Mouse (Mus musculus): ENCODE data around the gene Irf2. TPM values are rescaled to one million over a fixed set of nuclear protein-coding genes. Genes with fewer than 3 reads are reported as not detected.

Gene Irf2
- total RNA-seq, 2 experiments from 2014 or later: 40.6 to 44.3 TPM

DNA sequence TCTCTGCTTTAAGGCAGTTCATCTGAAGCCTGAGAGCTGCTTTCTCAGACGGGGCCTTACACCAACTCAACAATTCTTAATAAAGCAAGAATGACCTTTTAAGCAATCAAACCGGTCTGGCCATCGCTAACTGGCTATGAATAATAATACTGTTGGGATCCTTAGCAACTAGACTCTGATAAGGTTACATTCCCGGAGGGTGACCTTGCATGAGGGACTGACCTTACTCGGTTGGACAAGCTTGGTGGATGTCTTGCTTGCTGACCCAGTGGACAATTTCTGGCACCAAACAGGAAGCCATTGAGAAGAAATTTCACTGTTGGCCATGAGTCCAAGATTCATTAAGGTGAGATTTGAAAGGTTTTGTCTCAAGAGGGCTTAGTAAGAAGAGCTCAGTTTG lies 92.4 kb downstream of the Irf2 start:
- intact Hi-C loops (cut with DNase I): no loop called here
- no peak for DNase-seq (ENCODE audit: low spot score in 2 of 2)

DNA sequence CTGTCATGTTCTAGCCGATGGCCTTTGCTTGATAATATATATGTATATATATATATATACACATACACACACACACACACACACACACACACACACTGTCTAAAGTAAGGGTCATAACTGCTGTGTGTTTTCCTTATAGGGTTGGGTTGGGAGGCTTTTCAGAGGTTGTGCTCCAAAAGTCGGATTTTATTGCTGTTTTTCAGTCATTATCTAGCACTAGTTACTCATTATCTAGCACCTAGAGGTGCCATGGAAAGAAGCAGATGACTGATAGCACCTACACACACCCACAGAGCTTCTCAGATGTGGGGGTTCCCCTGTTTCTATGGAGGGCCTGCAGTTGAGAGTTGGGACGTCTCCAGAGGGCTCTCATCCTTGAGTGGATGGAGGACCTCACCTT lies 92.9 kb downstream of the Irf2 start:
- intact Hi-C loops (cut with DNase I): no loop called here
- DNase-seq (ENCODE audit: low spot score in 2 of 2): no peak

DNA sequence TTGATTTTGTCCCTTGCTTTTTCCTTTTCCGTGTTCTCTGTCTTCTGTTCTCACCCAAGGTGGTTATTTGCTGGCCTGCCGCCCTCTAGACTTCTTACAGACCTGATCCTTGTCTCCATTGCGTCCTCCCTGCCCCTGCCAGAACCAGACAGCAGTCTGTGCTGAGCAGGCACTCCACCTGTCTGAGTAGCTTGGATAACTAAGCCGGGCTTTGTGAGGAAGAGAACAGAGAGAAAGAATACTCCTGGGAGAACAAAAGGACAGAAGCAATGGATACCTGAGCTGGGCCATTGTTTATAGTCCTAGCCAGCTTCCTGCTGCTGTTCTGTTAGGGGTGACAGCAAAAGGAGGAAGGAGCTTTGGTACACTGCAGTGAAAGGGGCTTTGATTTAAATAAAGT lies 94.2 kb downstream of the Irf2 start:
- DNase-seq (ENCODE audit: low spot score in 2 of 2): no peak
- intact Hi-C loops (cut with DNase I): no loop called here

DNA sequence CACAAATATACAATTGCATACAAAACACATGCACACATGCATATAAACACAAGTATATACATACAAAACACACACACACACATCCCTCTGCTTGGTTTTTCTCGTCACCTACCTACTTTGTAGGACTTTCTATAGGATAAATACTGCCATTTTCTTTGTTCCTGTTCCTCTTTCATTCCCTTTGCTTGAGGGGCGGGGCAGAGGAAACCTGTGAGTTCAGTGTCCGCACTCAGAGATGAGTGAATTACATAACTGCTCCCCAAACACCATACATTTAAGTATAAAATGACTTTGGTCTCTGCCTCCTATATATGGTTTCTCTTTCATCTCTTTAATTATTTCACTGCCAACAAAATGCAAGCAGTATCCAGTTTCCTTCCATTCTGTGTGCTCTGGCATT lies 94.9 kb downstream of the Irf2 start:
- intact Hi-C loops (cut with DNase I): no loop called here
- no peak for DNase-seq (ENCODE audit: low spot score in 2 of 2)

DNA sequence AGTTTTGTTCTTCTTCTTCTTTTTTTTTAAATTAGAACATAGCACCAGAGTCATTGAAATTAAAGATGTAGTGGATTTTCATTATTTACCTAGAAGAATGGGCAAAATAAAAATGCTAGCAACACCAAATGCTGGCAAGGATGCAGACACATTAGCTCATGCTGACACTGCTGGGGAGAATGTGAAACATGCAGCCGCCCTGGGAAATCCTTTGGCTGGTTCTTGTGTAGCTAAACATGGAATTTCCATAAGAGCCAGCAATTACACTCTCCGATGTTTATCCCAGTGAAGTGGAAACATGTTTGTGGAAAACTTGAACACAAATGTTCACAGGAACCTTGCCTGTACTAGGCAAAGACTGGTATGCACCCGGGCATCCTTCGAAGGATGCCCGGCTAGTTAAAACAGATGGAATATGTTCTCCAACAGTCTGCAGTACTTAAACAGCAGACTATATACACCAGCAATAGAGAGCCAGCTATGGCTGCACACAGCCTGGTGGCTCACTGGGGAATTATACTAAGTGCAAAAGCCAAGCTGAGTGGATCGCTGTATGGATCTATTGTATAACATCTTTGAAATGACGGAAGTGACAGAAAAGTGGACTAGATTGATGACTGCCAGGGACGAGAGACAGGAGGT lies 96.6 kb downstream of the Irf2 start:
- no peak for DNase-seq (ENCODE audit: low spot score in 2 of 2)
- intact Hi-C loops (cut with DNase I): no loop called here

DNA sequence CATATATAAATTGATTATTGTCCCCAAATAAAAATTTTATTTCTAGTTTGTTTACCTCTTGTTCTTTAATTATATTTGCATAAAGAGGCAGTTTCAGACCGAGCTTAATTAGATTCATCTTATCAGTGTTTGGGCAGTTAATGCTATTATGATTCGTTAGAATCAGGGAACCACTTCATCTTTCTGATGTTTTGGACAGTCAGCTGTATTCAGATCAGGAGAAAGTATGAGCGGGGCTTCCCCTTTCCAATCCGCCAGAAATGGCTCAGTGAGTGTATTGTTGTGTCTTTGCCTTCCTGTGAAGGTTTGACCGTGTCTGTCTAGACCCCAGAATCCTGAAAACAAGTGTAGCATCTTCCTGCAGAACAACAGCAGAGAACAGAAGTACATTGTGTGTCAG lies 97.4 kb downstream of the Irf2 start:
- intact Hi-C loops (cut with DNase I): no loop called here
- DNase-seq (ENCODE audit: low spot score in 2 of 2): no peak

DNA sequence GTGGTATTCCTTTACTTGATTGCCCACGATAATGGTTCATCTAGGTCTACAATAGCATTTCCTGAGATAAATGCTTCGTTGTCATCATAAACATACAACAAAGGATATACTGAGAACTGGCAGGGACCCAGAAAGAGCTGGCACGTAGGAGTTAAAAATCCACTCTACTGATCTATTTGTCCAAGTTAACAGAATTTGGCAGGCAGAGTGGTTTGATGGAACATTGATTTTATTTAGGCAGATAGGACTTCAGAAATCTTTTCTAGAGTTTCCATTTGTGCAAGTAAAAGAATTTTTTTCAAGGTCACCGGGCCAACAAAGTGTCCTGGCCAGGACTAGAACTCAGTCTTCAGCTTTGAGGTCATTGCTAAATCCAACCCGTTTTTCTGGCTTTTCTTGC lies 98.5 kb downstream of the Irf2 start:
- intact Hi-C loops (cut with DNase I): no loop called here
- DNase-seq (ENCODE audit: low spot score in 2 of 2): no peak

DNA sequence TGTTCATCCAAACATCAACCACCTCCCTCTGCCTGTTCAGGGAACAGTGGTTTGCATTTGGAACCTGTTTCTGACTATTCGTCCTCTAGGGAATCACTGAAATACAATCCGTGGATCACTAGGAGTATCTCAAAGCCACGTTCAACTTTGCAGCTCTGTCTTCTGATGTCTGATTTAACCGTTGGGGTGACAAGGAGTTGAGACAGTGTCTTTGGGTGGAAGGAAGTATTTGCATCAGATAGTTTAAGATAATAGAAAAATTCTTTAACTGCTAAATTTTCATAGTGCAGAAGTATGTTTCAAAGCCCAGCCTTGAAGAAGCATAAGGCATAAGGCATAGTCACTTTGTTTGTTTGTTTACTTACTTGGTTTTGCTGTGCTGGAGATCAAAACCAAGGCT lies 100.9 kb downstream of the Irf2 start:
- DNase-seq (ENCODE audit: low spot score in 2 of 2): no peak
- intact Hi-C loops (cut with DNase I): no loop called here

DNA sequence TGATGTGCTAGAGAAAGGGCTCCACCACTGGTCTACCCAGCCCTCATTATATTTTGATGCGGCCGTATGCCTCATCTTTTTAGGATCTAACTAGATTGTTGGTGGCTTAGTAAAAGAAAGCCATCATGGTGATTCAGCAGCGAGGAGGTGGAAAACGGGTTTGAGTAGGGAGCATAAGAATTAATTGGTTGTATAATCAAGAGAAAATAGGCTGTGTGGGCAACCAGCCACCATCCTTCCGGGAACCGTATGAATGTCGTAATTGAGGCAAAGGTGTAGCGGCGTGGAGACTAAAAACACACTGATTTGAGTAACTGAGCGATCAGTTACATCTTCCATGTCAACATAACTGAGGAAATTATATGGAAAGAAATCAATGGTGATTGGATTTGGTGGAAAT lies 101.3 kb downstream of the Irf2 start:
- intact Hi-C loops (cut with DNase I): no loop called here
- DNase-seq (ENCODE audit: low spot score in 2 of 2): no peak

DNA sequence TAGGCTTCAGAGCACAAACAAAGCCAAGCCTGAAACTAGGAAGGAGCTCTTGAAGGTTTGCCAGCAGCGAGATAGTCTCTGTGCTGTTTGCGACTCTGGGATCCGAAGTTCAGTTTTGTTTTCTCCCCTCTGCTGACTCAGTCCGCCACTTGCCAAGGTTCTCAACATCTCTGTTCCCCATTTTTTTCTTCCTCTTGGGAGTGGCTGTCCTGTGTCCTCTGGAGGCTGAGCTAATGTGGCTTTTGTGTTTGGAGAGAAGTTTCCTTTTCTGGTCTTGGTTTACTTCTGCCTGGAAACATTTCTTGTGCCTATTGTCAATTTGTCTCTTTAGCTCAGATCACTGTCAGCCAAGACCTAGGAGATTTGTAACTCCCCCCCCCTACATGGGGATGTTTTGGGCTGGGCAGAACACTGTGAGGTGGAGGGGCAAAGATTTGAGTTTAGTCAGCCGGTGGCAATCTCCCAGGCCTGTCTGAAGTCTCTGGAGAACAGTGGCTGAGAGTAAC lies 103.2 kb downstream of the Irf2 start:
- DNase-seq (ENCODE audit: low spot score in 2 of 2): peak; percentile 48 to 49
- intact Hi-C loops (cut with DNase I): no loop called here

DNA sequence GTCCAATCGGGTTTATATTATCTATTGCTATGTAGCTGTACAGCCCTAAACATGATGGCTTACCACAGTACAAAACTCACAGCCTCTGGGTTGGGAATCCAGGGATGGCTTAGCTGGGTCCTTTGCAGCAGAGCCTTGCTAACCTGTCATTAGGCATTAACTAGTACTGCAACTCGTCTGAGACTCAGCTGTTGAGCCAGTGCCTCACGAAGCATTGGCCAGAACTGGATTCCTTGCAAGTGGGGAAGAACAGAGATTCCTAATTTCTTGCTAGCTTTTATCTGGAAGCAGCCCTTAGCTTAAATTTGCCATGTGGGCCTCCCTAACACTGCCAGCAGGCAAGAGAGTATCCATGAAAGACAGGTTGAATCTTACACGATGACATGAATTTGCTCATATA lies 104.3 kb downstream of the Irf2 start:
- no peak for DNase-seq (ENCODE audit: low spot score in 2 of 2)
- intact Hi-C loops (cut with DNase I): no loop called here

DNA sequence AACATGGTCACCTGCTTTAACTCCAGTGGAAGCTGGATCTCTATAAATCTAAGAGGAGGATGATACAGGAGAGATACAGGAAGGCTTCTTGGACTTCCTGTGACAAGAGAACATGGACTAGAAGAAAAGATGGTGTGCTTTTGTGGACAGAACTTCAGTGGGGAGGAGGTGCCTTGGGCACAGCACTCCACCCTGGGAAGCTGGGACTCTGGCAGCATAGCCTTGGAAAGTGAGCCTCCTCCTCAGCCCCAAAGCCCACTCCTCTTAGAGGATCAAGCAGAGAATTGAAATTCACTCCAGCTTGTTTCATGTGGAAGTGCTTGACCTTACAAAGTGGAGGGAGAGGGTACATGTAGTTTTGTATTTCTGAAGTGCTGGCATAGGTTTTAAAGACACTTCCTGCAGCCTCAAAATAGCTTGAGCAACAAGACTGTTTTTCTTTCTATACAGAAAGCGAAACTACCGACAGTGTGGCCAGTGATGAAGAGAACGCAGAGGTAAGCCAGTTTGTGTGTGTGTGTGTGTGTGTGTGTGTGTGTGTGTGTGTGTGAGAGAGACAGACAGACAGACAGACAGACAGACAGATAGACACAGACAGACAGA lies 104.9 kb downstream of the Irf2 start:
- DNase-seq (ENCODE audit: low spot score in 2 of 2): no peak
- intact Hi-C loops (cut with DNase I): no loop called here

DNA sequence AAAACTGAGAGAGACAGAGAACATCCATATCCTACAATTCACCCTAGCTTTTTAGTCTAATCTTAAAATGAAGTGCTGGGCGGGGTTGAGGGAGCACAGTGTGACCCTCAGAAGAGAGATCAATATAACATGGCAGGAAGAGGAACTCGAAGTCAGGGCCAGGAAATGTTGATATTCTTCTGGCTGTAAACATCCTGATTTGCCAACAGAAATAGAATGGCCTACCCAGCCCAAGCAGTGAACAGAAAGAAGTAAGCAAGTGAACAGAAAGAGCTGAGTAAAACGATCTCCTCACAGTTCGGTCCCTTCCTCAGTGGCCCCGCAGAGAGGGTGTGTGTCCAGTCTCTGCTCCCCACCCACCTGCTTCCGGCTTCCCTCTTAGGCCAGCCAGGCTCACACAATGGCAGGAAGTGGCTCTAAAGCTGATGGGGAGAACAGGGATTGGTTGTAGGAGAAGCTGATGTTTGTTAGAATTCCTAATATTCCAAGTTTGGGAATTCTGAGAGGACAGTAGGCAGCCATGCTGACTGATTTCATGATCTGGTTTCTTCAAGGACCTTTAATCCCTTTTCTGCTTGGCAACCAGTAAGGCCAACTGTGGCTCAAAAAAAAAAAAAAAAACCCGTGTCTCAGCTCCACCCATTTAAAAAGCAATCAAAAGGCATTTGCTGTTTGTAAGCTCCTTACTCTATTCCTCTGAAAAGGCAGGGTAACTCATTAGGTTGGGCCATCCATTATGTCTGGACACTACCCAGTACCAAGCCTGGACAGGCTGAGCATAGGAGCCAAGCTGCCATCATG lies 105.6 kb downstream of the Irf2 start:
- intact Hi-C loops (cut with DNase I): no loop called here
- peak in 1 of 2 experiments; percentile 20 for DNase-seq (ENCODE audit: low spot score in 2 of 2)

DNA sequence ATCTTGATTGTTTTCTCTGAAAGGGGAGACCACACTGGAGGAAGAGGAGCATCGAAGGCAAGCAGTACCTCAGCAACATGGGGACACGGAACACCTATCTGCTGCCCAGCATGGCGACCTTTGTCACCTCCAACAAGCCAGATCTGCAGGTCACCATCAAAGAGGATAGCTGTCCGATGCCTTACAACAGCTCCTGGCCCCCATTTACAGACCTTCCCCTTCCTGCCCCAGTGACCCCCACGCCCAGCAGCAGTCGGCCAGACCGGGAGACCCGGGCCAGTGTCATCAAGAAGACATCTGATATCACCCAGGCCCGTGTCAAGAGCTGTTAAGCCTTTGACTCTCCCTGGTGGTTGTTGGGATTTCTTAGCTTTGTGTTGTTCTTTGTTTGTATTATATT lies 106.4 kb downstream of the Irf2 start:
- DNase-seq (ENCODE audit: low spot score in 2 of 2): no peak
- intact Hi-C loops (cut with DNase I): no loop called here

DNA sequence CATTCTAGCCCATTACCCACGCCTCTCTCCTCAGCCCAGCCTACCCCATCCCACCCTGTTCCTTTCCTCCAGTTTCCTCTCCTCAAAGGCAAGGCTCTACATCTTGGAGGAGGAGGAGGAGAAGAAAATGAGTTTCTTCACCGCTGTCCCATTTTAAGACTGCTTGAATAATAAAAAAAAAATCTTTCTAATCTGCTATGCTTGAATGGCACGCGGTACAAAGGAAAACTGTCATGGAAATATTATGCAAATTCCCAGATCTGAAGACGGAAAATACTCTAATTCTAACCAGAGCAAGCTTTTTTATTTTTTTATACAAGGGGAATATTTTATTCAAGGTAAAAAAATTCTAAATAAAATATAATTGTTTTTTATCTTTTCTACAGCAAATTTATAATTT lies 107.4 kb downstream of the Irf2 start:
- no peak for DNase-seq (ENCODE audit: low spot score in 2 of 2)
- intact Hi-C loops (cut with DNase I): no loop called here

DNA sequence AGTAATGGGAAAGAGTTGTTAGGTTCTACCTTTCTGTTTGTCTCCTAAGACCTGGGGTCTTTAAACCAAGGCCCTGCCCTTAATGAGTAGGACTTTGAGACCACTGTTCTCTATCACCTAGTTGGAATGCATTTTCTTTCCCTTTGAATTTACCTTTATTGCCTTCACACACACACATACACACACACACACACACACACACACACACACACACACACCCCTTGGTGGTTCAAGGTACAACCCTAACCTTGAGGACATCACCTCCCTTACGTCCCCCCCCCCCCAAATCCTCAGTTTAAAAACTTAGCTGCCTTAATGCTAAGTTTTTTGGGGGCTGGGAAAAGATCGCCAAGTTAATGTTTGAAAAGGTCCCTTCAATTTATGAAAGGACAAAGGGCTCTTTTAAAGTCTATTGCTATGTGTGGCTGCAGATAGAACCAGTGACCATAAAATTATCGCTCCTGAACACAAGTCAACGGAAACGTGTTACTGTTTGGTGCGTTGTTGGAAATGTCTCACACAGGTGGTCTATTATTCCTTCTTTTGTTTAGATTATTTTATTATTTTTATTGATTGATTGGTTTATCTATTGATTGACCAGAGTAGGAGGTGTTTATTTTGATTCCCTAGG lies 108.6 kb downstream of the Irf2 start:
- intact Hi-C loops (cut with DNase I): no loop called here
- no peak for DNase-seq (ENCODE audit: low spot score in 2 of 2)

DNA sequence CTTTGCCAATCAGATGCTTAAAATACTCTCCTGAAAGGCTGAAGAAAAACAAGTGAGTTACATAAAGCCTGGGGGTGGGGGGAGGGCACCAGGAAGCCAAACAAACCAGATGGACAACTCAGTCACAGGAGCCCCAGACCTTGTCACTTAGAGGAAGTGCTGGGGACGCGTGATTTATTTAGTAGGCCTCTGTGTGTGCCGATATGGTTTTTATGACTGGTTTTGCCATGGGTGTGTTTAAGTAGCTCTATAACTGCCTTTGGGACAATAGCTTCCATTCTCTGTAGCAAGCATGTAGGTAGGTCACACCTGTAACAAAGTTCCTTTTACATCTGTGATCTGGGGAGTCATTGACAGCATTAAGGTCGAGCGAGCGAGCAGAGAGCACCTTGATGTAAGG lies 109.4 kb downstream of the Irf2 start:
- intact Hi-C loops (cut with DNase I): no loop called here
- no peak for DNase-seq (ENCODE audit: low spot score in 2 of 2)

DNA sequence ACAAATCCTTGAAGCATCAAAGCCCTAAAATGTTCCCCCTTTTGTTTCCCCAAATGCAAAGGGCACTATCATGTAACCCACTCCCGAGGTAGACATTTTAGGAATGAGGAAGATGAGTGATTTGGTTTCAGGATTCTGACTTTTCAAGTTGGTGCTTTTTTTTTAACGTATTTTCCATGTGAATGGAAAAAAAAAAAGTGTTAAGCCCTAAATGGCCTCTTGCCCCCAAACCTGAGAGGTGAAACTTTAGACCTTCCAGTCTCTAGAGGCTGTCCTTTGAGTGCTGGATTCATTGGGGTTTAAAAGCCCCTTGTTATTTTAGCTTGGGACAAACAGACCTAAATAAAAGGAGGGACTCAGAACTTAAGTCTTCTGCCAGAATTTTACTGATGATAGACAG lies 109.9 kb downstream of the Irf2 start:
- intact Hi-C loops (cut with DNase I): no loop called here
- no peak for DNase-seq (ENCODE audit: low spot score in 2 of 2)

DNA sequence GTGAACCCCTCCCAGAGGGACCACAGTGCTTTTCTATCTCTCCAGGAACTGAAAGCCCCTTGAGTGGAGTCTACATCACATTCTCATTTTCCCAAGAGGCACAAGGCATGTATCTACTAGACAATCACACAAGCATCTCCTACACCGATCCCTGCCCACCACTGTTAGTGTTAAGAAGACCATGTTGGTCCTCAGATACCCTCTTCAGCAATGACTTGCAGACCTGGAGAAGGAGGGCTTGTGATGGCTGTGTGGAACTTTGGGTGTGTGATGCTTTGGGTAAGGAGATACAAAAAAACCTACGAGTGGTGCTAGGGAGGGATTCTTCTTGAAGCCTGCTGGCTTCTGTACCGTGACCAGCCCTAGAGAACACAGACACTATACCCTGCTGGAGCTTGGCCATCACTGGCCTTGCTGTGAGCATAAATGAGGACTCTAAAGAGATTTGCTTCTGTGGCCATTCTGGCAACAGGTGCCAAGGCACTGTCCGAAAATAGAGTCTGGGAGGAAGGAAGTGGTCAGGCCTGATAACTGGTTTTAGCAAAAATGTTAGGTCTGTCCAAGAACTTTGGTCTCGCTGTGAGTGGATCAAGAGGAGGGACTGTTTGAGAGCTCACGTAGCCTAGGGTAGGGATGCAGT lies 110.8 kb downstream of the Irf2 start:
- DNase-seq (ENCODE audit: low spot score in 2 of 2): peak; percentile 30 to 37
- intact Hi-C loops (cut with DNase I): no loop called here

DNA sequence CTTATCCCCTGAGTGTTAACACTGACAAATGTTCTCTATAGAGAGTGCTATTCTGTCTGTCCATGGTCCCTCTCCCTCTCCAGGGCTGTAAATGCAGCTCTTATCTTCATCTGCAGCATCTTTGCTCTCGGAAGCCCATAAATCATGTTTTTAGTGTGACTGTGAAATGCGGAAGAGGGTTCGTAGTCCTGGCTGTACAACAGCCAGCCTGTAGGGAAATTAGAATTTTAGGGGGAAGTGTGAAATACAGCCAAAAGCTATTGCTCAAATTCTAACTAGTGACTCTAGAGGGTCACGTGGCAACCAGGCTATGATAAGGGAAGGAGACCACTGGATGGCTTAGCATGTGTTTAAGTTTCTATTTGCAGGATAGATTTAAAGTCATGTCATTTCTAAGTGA lies 112.0 kb downstream of the Irf2 start:
- DNase-seq (ENCODE audit: low spot score in 2 of 2): peak in 1 of 2 experiments; percentile 18
- intact Hi-C loops (cut with DNase I): no loop called here

Data from left cerebral cortex, postnatal 14 days (tissue).